Comparison of ENCODE assay signal across 34 mouse cellular contexts in the genomic region with DNA sequence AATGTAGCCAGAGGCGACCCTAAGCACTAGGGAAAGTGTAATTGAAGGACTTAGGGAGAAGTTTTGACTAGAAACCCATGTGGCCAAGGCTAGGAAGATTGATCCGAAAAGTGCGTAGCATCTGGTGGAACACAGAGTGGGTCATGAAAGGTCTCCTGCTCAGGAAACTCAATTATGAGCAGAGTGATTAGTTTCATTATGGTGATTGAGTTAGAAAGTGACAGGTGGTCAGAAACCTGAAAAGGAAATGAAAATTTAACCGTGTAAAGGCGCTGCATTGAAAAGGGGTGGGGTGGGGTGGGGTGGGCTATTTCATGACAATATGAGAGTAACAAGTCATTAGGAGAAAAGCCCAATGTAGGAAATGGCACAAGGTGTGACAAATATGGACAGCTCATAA. TPM values are rescaled to one million over a fixed set of nuclear protein-coding genes. Genes with fewer than 3 reads are reported as not detected.
"Had no signal": no experiment of that assay in that cellular context is flagged by ENCODE, and none has a peak within 500 bp of the region (broad histone marks: within the 10 kb centered on the region; RNA-seq: fewer than 3 reads in every experiment).

No protein-coding gene starts in this region.

- H3K4me1 ChIP-seq: limb, embryonic 12.5 days; limb, embryonic 13.5 days; limb, embryonic 15.5 days; liver, embryonic 12.5 days; liver, embryonic 15.5 days; lung, embryonic 15.5 days; midbrain, embryonic 10.5 days; midbrain, embryonic 12.5 days; midbrain, embryonic 13.5 days; midbrain, embryonic 15.5 days; neural tube, embryonic 12.5 days; neural tube, embryonic 13.5 days had no signal

- H3K4me3 ChIP-seq: limb, embryonic 10.5 days; limb, embryonic 12.5 days; limb, embryonic 13.5 days; limb, embryonic 15.5 days; liver, embryonic 12.5 days; liver, embryonic 13.5 days; liver, embryonic 15.5 days; lung, embryonic 15.5 days; megakaryocyte, embryonic 14.5 days; midbrain, embryonic 10.5 days; midbrain, embryonic 12.5 days; midbrain, embryonic 13.5 days; midbrain, embryonic 15.5 days; myocyte; neural tube, embryonic 12.5 days; neural tube, embryonic 13.5 days had no signal

- H3K4me2 ChIP-seq: limb, embryonic 12.5 days; limb, embryonic 13.5 days; limb, embryonic 15.5 days; liver, embryonic 11.5 days; liver, embryonic 12.5 days; liver, embryonic 13.5 days; liver, embryonic 15.5 days; lung, embryonic 14.5 days; lung, embryonic 15.5 days; midbrain, embryonic 11.5 days; midbrain, embryonic 12.5 days; midbrain, embryonic 13.5 days; midbrain, embryonic 15.5 days; neural tube, embryonic 12.5 days; neural tube, embryonic 13.5 days had no signal

- H3K36me3 ChIP-seq: limb, embryonic 10.5 days; limb, embryonic 12.5 days; limb, embryonic 13.5 days; limb, embryonic 15.5 days; liver, embryonic 12.5 days; liver, embryonic 13.5 days; liver, embryonic 15.5 days; lung, embryonic 15.5 days; midbrain, embryonic 10.5 days; midbrain, embryonic 12.5 days; midbrain, embryonic 13.5 days; midbrain, embryonic 15.5 days; neural tube, embryonic 12.5 days; neural tube, embryonic 13.5 days had no signal

- H3K9me3 ChIP-seq: limb, embryonic 10.5 days; limb, embryonic 12.5 days; limb, embryonic 13.5 days; limb, embryonic 15.5 days; liver, embryonic 12.5 days; liver, embryonic 13.5 days; liver, embryonic 15.5 days; lung, embryonic 15.5 days; midbrain, embryonic 10.5 days; midbrain, embryonic 12.5 days; midbrain, embryonic 13.5 days; midbrain, embryonic 15.5 days; neural tube, embryonic 12.5 days; neural tube, embryonic 13.5 days had no signal

- ATAC-seq: liver, embryonic 12.5 days; liver, postnatal 0 days; lung, postnatal 0 days; midbrain, embryonic 13.5 days; midbrain, embryonic 15.5 days; midbrain, embryonic 16.5 days had no signal

- H3K27ac ChIP-seq: limb, embryonic 10.5 days; limb, embryonic 12.5 days; limb, embryonic 13.5 days; limb, embryonic 15.5 days; liver, embryonic 12.5 days; liver, embryonic 13.5 days; liver, embryonic 14.5 days; liver, embryonic 15.5 days; lung, embryonic 15.5 days; macrophage; midbrain, embryonic 10.5 days; midbrain, embryonic 12.5 days; midbrain, embryonic 13.5 days; midbrain, embryonic 15.5 days; neural tube, embryonic 12.5 days; neural tube, embryonic 13.5 days had no signal

- H3K9ac ChIP-seq: limb, embryonic 12.5 days; limb, embryonic 13.5 days; limb, embryonic 15.5 days; liver, embryonic 12.5 days; liver, embryonic 13.5 days; liver, embryonic 14.5 days; liver, embryonic 15.5 days; liver, postnatal 0 days; lung, embryonic 14.5 days; lung, embryonic 15.5 days; midbrain, embryonic 12.5 days; midbrain, embryonic 13.5 days; midbrain, embryonic 15.5 days; neural tube, embryonic 12.5 days; neural tube, embryonic 13.5 days had no signal

- DNase-seq: left cerebral cortex, postnatal 4 days; liver; liver, embryonic 13.5 days; liver, postnatal 0 days; lung, adult 18-20 months; lung, adult 2 months; lung, embryonic 14.5 days; lung, postnatal 10 days; lung, postnatal 14 days; lung, postnatal 36 days; lung, postnatal 4 days; midbrain, embryonic 14.5 days had no signal

- H3K27me3 ChIP-seq: limb, embryonic 12.5 days; limb, embryonic 13.5 days; limb, embryonic 15.5 days; liver, embryonic 12.5 days; liver, embryonic 13.5 days; liver, embryonic 15.5 days; lung, embryonic 15.5 days; megakaryocyte, embryonic 14.5 days; midbrain, embryonic 12.5 days; midbrain, embryonic 13.5 days; midbrain, embryonic 15.5 days; neural tube, embryonic 12.5 days; neural tube, embryonic 13.5 days had no signal

RNA-seq across cellular contexts. Expression of a gene that starts 15.9 kb away (rescaled TPM):
- total RNA-seq: monocyte, adult 5-6 weeks had no signal
